Mouse (Mus musculus) limb, embryonic 12.5 days (tissue): ENCODE results near the gene Rab10. TPM values are rescaled to one million over a fixed set of nuclear protein-coding genes. Genes with fewer than 3 reads are reported as not detected.

Experiments used
- ATAC-seq: fragments of 200-750 bp; cut with Nextera tagmentation; 2 replicates; pipeline ENCODE4 v1.8.0; 2017; ENCODE audit warnings: low read depth, moderate TSS enrichment; ENCODE audit not compliant: insufficient number of reproducible peaks, insufficient read depth, low FRiP score, low TSS enrichment
- H3K27ac ChIP-seq: fragments of 300-500 bp; sonication (generic); 2 replicates; pipeline ENCODE4 v1.5.1; 2016; ENCODE audit warnings: mild to moderate bottlenecking, moderate library complexity
- H3K27me3 ChIP-seq: fragments of 300-500 bp; sonication (generic); 2 replicates; pipeline ENCODE4 v1.6.1; 2016; ENCODE audit warnings: mild to moderate bottlenecking, moderate library complexity
- H3K36me3 ChIP-seq: fragments of 300-500 bp; sonication (generic); 2 replicates; pipeline ENCODE4 v1.6.1; 2016; ENCODE audit warnings: mild to moderate bottlenecking, moderate library complexity
- H3K4me1 ChIP-seq: fragments of 300-500 bp; sonication (generic); replicated peaks from 2 replicates; pipeline ENCODE4 v1.6.1; 2016
- H3K4me2 ChIP-seq: fragments of 300-500 bp; sonication (generic); 2 replicates; pipeline ENCODE4 v1.6.1; 2016; ENCODE audit warnings: mild to moderate bottlenecking, moderate library complexity
- H3K4me3 ChIP-seq: fragments of 300-500 bp; sonication (generic); replicated peaks from 2 replicates; pipeline ENCODE4 v1.5.1; 2016; ENCODE audit warnings: mild to moderate bottlenecking
- H3K9ac ChIP-seq: fragments of 300-500 bp; sonication (generic); replicated peaks from 2 replicates; pipeline ENCODE4 v1.6.1; 2016; ENCODE audit warnings: mild to moderate bottlenecking, moderate library complexity
- H3K9me3 ChIP-seq: fragments of 300-500 bp; sonication (generic); 2 replicates; pipeline ENCODE4 v1.6.1; 2016; ENCODE audit warnings: mild to moderate bottlenecking, moderate library complexity
- WGBS: fragments of 180-500 bp; shearing (Covaris S2); methylation state at CpG from one replicate; pipeline ENCODE4 v1.1.7; 2016; 5-methylcytosine and 5-hydroxymethylcytosine counted together
- polyA plus RNA-seq: library from polyadenylated mRNA; unstranded; fragments of >200 nt; fragmentation: Nextera tagmentation; extraction: Ambion mirVana; gene quantifications from 2 replicates; pipeline ENCODE4 v1.2.1, GENCODE M21; 2016

Gene Rab10
- polyA plus RNA-seq, 1 experiment from 2014 or later: 95.7 TPM

DNA sequence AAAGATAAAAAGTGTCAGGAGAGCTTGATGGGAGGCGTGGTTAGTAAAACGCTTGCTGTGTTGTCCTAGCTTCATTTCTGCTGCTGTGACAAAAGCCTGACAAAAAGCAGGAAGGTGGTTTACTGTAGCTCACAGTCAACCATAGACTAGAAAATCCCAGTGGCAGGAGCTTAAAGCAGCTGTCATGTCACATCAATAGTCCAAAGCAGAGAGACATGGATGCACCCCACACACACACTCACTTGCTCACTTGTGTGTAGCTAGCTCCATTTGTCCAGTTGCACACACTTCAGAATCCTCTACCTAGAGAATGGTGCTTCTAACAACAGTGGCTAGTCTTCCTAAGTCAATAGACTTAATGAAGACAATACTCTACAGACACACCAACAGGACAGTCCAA lies 42.4 kb downstream of the Rab10 start:
- Histone ChIP-seq H3K4me1 (no peaks in the 10 kb centered on the region), H3K4me3 (no peak overlapping the region), H3K27ac (no peak overlapping the region), H3K9ac (no peak overlapping the region), H3K4me2 (no peak overlapping the region), H3K9me3 (no peaks in the 10 kb centered on the region), H3K36me3 (peaks cover 6% of the 10 kb centered on the region), H3K27me3 (no peaks in the 10 kb centered on the region)
- 86% methylated on average over 2 of the region's 2 CpGs for WGBS
- no peak for ATAC-seq

GRCm38 (mm10) chr12:3265188-3265587 lies 44.6 kb downstream of the Rab10 start:
- Histone ChIP-seq H3K36me3 (peaks cover 18% of the 10 kb centered on the region), H3K27me3 (no peaks in the 10 kb centered on the region), H3K9me3 (no peaks in the 10 kb centered on the region), H3K27ac (no peak overlapping the region), H3K4me2 (no peak overlapping the region), H3K4me3 (no peak overlapping the region), H3K9ac (no peak overlapping the region), H3K4me1 (no peaks in the 10 kb centered on the region)
- no peak for ATAC-seq
- 97% methylated on average over 2 of the region's 2 CpGs for WGBS

- Histone ChIP-seq H3K4me3 (no peak overlapping the region), H3K4me2 (no peak overlapping the region), H3K36me3 (peaks cover 18% of the 10 kb centered on the region), H3K27me3 (no peaks in the 10 kb centered on the region), H3K27ac (no peak overlapping the region), H3K4me1 (no peaks in the 10 kb centered on the region), H3K9ac (no peak overlapping the region), H3K9me3 (no peaks in the 10 kb centered on the region)
- WGBS: 79% methylated on average over 2 of the region's 2 CpGs
- no peak for ATAC-seq
Measured at GRCm38 (mm10) chr12:3264449-3264848, 45.3 kb downstream of the Rab10 start.

DNA sequence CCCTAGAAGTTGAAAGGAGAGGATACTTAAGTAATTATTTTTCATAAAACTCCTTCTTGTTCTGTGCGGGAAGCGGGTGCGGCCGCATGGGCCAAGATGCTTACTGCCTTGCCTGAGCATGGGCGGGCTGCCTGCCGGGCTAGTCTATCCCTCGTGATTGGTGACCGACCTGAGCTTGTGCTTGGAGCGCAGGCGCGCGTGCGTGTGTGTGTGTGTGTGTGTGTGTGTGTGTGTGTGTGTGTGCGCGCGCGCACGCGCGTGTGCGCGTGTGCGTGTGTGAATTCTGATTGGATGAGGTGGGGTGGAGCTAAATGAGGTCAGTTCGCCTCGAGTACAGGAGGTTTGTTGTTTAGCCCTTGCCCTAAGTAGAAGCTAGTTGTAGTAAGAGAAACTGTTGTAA lies 48.2 kb downstream of the Rab10 start:
- WGBS: 97% methylated on average over 25 of the region's 25 CpGs

GRCm38 (mm10) chr12:3255966-3256365 lies 53.8 kb downstream of the Rab10 start:
- no peak overlapping the region for H3K4me3 ChIP-seq
- no peaks in the 10 kb centered on the region for H3K27me3 ChIP-seq
- H3K4me1 ChIP-seq: no peaks in the 10 kb centered on the region
- no peak for ATAC-seq
- no peak overlapping the region for H3K4me2 ChIP-seq
- no peak overlapping the region for H3K9ac ChIP-seq
- H3K27ac ChIP-seq: no peak overlapping the region
- no peaks in the 10 kb centered on the region for H3K9me3 ChIP-seq
- H3K36me3 ChIP-seq: peaks cover 46% of the 10 kb centered on the region

More for the DNA sequence above, 48.2 kb downstream of the Rab10 start:
- no peaks in the 10 kb centered on the region for H3K27me3 ChIP-seq
- H3K9ac ChIP-seq: no peak overlapping the region
- no peak overlapping the region for H3K4me2 ChIP-seq
- H3K9me3 ChIP-seq: no peaks in the 10 kb centered on the region
- peaks cover 18% of the 10 kb centered on the region for H3K36me3 ChIP-seq
- H3K27ac ChIP-seq: no peak overlapping the region
- H3K4me1 ChIP-seq: no peaks in the 10 kb centered on the region
- H3K4me3 ChIP-seq: no peak overlapping the region
- ATAC-seq: no peak

- no peak overlapping the region for H3K9ac ChIP-seq
- H3K36me3 ChIP-seq: peaks cover 50% of the 10 kb centered on the region
- H3K27ac ChIP-seq: no peak overlapping the region
- WGBS: 91% methylated on average over 2 of the region's 2 CpGs
- no peaks in the 10 kb centered on the region for H3K4me1 ChIP-seq
- no peak overlapping the region for H3K4me3 ChIP-seq
- no peak overlapping the region for H3K4me2 ChIP-seq
- no peak for ATAC-seq
- no peaks in the 10 kb centered on the region for H3K9me3 ChIP-seq
- H3K27me3 ChIP-seq: no peaks in the 10 kb centered on the region
Measured at GRCm38 (mm10) chr12:3255435-3255834, 54.3 kb downstream of the Rab10 start.

DNA sequence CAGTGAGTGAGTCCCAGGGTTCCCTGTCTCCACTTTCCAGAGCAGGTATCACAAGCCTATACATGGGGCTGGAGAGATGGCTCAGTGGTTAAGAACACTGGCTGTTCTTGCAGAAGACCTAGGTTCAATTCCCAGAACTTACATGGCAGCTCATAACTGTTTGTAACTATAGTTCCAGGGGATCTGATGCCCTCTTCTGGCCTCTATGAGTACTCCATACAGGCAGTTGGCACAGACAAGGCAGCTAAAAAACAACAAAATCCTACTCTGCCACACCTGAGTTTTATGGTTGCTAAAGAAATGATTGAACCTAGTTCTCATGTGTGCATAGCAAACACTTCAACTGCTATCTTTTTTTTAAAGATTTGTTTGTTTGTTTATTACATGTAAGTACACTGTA lies 56.2 kb downstream of the Rab10 start:
- peaks cover 68% of the 10 kb centered on the region for H3K36me3 ChIP-seq
- no peak overlapping the region for H3K4me3 ChIP-seq
- ATAC-seq: no peak
- H3K9me3 ChIP-seq: no peaks in the 10 kb centered on the region
- H3K4me1 ChIP-seq: no peaks in the 10 kb centered on the region
- no peak overlapping the region for H3K9ac ChIP-seq
- no peak overlapping the region for H3K4me2 ChIP-seq
- H3K27ac ChIP-seq: no peak overlapping the region
- H3K27me3 ChIP-seq: no peaks in the 10 kb centered on the region

- ATAC-seq: no peak
- H3K27ac ChIP-seq: no peak overlapping the region
- no peaks in the 10 kb centered on the region for H3K9me3 ChIP-seq
- no peak overlapping the region for H3K4me2 ChIP-seq
- H3K36me3 ChIP-seq: peaks cover 43% of the 10 kb centered on the region
- H3K4me1 ChIP-seq: no peaks in the 10 kb centered on the region
- WGBS: 90% methylated on average over 6 of the region's 6 CpGs
- no peaks in the 10 kb centered on the region for H3K27me3 ChIP-seq
- H3K9ac ChIP-seq: no peak overlapping the region
- no peak overlapping the region for H3K4me3 ChIP-seq
Measured at GRCm38 (mm10) chr12:3246091-3246490, 63.7 kb downstream of the Rab10 start.

DNA sequence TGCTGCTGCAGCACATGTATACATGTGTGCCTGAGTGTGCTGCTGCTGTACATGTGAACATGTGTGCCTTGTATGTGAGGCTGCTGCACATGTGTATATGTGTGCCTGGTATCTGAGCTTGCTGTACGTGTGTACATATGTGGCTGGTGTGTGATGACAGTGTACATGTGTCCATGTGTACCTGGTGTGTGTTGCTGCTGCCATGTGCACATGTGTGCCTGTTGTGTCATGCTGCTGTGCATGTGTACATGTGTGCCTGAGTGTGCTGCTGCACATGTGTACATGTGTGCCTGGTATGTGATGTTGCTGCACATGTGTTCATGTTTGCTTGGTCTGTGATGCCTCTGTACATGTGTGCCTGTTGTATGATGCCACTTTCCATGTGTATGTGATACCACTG lies 70.2 kb downstream of the Rab10 start:
- no peak for ATAC-seq
- Histone ChIP-seq H3K9me3 (peaks cover 42% of the 10 kb centered on the region), H3K9ac (no peak overlapping the region), H3K4me1 (no peaks in the 10 kb centered on the region; the same call in 1 of the 2 replicates), H3K27me3 (no peaks in the 10 kb centered on the region), H3K36me3 (peaks cover 41% of the 10 kb centered on the region), H3K4me2 (no peak overlapping the region), H3K4me3 (no peak overlapping the region), H3K27ac (no peak overlapping the region)
- WGBS: 92% methylated on average over 1 of the region's 1 CpGs

DNA sequence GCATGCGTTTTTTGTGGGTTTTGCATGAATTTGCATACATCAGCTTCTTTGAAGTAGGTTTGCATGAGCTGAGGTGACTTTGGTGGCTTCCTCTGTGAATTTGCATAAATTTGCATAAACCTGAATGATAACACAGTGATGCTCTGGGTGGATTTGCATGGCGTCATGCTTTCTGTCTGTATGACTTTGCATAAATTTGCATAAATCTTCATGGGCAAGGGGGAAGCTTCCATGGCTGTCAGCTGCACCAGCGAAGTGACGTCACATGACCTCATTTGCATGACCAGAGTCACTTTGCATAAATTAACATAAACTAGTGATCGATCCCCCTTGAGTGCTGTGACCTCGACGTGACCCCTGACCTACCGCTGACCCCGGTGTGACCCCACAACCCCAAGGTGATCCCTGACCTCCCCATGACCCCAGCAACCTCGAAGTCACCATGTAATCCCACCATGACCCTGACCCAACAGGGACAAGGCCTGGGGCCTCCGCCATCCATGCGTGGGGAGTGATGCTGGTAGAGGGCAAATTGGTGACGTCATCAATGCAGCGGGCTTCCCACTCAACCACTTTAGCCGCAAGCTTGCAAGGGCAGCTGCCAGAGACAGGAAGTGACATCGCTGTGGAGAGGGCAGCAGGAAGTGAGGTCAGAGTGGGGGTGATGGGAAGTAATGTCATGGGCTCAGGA lies 71.3 kb downstream of the Rab10 start:
- Histone ChIP-seq H3K9ac (no peak overlapping the region), H3K9me3 (peaks cover 42% of the 10 kb centered on the region), H3K4me3 (no peak overlapping the region), H3K27ac (no peak overlapping the region), H3K36me3 (peaks cover 41% of the 10 kb centered on the region), H3K27me3 (no peaks in the 10 kb centered on the region), H3K4me1 (no peaks in the 10 kb centered on the region; the same call in 1 of the 2 replicates), H3K4me2 (no peak overlapping the region)
- no peak for ATAC-seq
- 96% methylated on average over 16 of the region's 16 CpGs for WGBS

GRCm38 (mm10) chr12:3237799-3238198 lies 72.0 kb downstream of the Rab10 start:
- H3K9me3 ChIP-seq: peaks cover 42% of the 10 kb centered on the region
- ATAC-seq: no peak
- H3K4me3 ChIP-seq: no peak overlapping the region
- H3K4me2 ChIP-seq: no peak overlapping the region
- H3K27ac ChIP-seq: no peak overlapping the region
- peaks cover 41% of the 10 kb centered on the region for H3K36me3 ChIP-seq
- no peak overlapping the region for H3K9ac ChIP-seq
- H3K27me3 ChIP-seq: no peaks in the 10 kb centered on the region
- no peaks in the 10 kb centered on the region; the same call in 1 of the 2 replicates for H3K4me1 ChIP-seq
- WGBS: 92% methylated on average over 5 of the region's 5 CpGs
